Mouse (Mus musculus) testis, adult 2 months (tissue): ENCODE measurements around the gene Sdhc. TPM values are rescaled to one million over a fixed set of nuclear protein-coding genes. Genes with fewer than 3 reads are reported as not detected.

ENCODE experiments used
- H3K27ac ChIP-seq: fragments of 200-500 bp; 2 replicates; pipeline ENCODE4 v1.5.1; 2012; ENCODE audit warnings: low read depth, low read length; ENCODE audit not compliant: control insufficient read depth, insufficient read depth
- H3K27me3 ChIP-seq: fragments of 200-500 bp; 2 replicates; pipeline ENCODE4 v1.6.1; 2012; ENCODE audit warnings: mild to moderate bottlenecking, low read length, moderate library complexity; ENCODE audit not compliant: control insufficient read depth, insufficient read depth
- H3K36me3 ChIP-seq: fragments of 200-500 bp; 2 replicates; pipeline ENCODE4 v1.6.1; 2012; ENCODE audit warnings: mild to moderate bottlenecking, low read length; ENCODE audit not compliant: control insufficient read depth, insufficient read depth
- H3K4me1 ChIP-seq: fragments of 200-500 bp; 2 replicates; pipeline ENCODE4 v1.6.1; 2012; ENCODE audit warnings: low read length; ENCODE audit not compliant: control insufficient read depth, insufficient read depth
- H3K4me3 ChIP-seq: fragments of 200-500 bp; 2 replicates; pipeline ENCODE4 v1.5.1; 2012; ENCODE audit warnings: low read depth, mild to moderate bottlenecking, low read length, moderate library complexity, mixed read lengths; ENCODE audit not compliant: control insufficient read depth
- CTCF ChIP-seq: fragments of 200-500 bp; IDR thresholded peaks from 2 replicates; pipeline ENCODE4 v1.5.1; 2012; ENCODE audit warnings: low read depth, mild to moderate bottlenecking, inconsistent platforms, low read length, moderate library complexity; ENCODE audit not compliant: control insufficient read depth, insufficient read depth, insufficient replicate concordance
- POLR2A ChIP-seq: fragments of 200-500 bp; IDR thresholded peaks from 2 replicates; pipeline ENCODE4 v1.6.1; 2012; ENCODE audit warnings: low read depth, mild to moderate bottlenecking, inconsistent platforms, low read length, moderate library complexity; ENCODE audit not compliant: control insufficient read depth
- polyA plus RNA-seq: library from polyadenylated mRNA; depleted of rRNA; stranded (reverse); fragments of >200 nt; gene quantifications from 2 replicates; pipeline ENCODE4 v1.2.3, GENCODE M21; 2012; rRNA removed

Sdhc gene
- 85.3 and 105 TPM in 2 replicates for polyA plus RNA-seq

DNA sequence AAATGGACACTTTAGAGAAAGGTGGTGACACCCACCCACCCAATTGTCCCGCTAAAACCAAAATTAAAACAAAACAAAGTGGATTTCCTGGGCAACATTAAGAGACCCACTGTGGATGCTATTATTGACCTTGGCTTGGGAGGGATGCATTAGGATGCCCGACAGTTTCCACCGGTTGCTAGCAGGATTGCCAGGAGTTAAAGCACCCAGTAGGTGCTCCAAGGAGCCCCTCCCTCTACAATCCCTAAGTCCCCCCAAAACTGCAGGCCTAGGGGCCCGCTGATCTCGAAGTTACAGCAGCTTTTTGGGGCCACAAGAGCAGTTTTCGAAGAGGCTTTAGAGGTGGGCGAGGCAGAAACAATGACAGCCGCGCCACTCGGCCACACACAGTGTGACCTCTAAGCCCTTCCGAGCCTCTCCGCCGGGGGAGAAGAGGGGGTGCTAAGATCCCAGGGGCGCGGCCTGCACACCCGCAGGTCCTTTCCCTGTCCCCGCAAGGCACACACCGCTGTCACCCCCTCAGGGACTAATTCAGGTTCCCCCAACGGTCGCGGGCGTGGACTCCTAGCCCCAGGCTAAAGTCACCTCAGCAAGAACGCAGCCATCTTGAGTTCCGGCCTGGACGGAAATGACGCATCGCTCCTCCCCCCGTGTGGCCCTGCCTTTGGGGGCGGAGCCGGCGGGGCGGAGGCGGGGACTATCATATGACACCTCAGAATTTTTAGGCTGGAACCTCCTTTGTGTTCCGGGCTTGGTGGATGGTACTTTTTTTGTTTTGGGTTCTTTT, at the start of gene Sdhc, which contains the start of gene Mpz:
TSS of gene Sdhc (minus strand) at position 630 of the 787 bp plus-strand sequence.
TSS of gene Mpz (plus strand) at position 738 of the 787 bp plus-strand sequence.
- no peaks in the 10 kb centered on the region for H3K36me3 ChIP-seq
- H3K4me3 ChIP-seq, result peak within 1 kb of the TSS; percentile 99
- peak; percentile 95 for TF ChIP-seq POLR2A
- no peak for TF ChIP-seq CTCF
- no peaks in the 10 kb centered on the region for H3K27me3 ChIP-seq
- H3K27ac ChIP-seq, result peak within 1 kb of the TSS; percentile 96
- peaks cover 7% of the 10 kb centered on the region for H3K4me1 ChIP-seq

DNA sequence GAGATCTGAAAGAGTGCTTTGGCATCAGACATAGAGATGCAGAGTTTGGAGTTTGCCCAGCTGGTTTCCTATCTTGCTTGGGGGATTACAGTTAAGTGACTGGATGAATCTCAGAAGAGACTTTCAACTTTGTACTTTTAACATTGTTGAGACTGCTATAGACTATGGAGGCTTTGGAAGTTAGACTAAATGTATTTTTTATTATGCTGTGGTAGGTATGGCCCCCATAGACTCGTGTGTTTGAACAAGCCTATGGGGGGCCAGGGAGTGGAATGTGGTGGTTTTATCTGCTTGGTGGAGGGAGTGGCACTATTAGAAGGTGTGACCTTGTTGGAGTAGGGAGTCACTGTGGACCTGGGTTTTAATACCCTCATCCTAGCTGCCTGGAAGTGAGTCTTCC, 49.1 kb upstream of the Sdhc start:
- Histone ChIP-seq H3K4me3 (no peak overlapping the region), H3K27ac (no peak overlapping the region), H3K4me1 (peaks cover 5% of the 10 kb centered on the region), H3K36me3 (no peaks in the 10 kb centered on the region), H3K27me3 (no peaks in the 10 kb centered on the region; the same call in 1 of the 2 replicates)
- no peak for TF ChIP-seq POLR2A

- H3K27ac ChIP-seq, result no peak within 1 kb of the TSS
- H3K27me3 ChIP-seq, result no peaks in the 10 kb centered on the region; the same call in 1 of the 2 replicates
- H3K36me3 ChIP-seq, result no peaks in the 10 kb centered on the region
- peak within 1 kb of the TSS; percentile 71 for H3K4me3 ChIP-seq
- peaks cover 13% of the 10 kb centered on the region for H3K4me1 ChIP-seq
- TF ChIP-seq POLR2A (no peak), CTCF (no peak)
Observed at GRCm38 (mm10) chr1:171195887-171196397, 45.5 kb upstream of the Sdhc start, which contains the start of gene Pcp4l1. Gene Pcp4l1 (minus strand): TSS chr1:171196268.

DNA sequence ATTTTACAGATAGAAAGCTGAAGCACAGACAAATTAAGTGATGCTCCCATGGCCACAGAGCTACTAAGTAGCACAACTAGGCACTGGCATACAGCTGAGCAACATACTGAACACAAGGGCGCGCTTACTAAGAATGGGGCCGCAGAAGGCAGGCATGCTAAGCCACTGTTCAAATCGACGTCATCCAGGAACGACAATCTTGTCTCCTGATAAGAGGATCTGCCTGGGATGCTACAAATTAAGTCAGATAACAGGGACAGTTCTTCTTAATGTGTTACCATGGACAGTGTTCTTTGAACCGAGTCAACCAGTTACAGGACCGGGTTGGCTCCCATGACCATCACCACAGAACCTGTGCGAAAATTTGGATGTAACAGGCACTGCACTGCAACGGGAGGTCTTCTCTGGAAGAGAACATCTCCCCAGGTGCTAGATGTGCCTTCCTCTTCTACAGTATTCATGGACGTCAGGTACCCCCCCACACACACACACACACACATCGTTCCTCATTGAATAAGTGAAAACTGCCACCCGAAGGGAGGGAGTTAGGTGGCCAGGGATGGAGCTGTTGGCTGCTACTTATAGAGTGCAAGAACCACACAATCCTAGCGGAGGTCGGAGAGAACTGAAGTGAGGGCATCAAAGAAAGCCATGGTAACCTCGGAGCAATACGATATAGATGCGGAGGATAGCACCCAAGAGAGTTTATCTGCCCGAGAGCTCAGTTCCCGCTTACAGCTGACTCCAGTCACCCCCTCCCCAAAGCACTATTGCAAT, 44.8 kb upstream of the Sdhc start:
- Histone ChIP-seq H3K4me1 (peaks cover 13% of the 10 kb centered on the region), H3K27me3 (no peaks in the 10 kb centered on the region; the same call in 1 of the 2 replicates), H3K27ac (no peak overlapping the region), H3K4me3 (peak overlapping the region; percentile 71), H3K36me3 (no peaks in the 10 kb centered on the region)
- no peak for TF ChIP-seq POLR2A
- TF ChIP-seq CTCF, result no peak

DNA sequence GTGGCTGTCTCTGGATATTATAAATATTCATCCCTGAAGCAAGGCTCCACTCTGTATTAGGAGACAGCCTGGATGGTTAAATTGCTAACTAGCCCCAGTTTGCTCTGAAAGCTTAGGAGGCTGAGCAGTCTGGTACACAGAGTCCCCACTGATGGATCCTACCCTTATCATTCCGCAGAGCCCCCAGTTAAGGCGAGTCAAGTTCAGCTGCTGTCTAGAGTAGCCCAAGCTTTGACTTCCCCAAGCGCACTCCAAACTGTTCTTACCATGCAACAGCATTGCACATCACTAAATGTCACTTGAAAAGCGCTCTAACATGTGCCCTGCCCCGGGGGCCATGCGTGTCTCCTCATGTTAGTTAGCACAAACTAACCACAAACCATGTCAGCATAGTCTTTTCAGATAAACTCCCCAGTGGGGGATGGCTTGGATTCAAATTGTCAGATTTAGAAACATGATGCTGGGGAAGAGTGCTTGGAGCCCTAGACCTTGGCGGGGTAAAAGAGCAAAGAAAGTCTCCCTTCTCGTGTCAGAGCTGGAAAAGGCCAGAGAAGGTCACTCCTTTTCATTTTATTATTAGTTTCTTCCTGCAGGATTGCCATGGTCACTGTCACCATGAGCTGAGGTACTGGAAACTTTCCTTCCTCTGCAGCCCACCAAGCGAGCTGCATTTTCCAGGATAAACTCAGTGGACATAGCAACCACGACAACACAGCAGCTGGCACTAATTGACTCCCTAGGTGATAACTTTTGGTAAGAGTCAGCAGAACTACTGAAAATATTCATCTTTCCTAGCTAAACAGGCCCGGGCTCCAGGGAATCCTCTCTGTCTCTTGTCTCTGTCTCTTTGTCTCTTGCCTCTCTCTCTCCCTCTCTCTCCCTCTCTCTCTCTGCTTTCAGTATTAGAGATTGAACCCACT, 43.8 kb upstream of the Sdhc start:
- Histone ChIP-seq H3K27me3 (no peaks in the 10 kb centered on the region; the same call in 1 of the 2 replicates), H3K4me1 (peaks cover 20% of the 10 kb centered on the region)

DNA sequence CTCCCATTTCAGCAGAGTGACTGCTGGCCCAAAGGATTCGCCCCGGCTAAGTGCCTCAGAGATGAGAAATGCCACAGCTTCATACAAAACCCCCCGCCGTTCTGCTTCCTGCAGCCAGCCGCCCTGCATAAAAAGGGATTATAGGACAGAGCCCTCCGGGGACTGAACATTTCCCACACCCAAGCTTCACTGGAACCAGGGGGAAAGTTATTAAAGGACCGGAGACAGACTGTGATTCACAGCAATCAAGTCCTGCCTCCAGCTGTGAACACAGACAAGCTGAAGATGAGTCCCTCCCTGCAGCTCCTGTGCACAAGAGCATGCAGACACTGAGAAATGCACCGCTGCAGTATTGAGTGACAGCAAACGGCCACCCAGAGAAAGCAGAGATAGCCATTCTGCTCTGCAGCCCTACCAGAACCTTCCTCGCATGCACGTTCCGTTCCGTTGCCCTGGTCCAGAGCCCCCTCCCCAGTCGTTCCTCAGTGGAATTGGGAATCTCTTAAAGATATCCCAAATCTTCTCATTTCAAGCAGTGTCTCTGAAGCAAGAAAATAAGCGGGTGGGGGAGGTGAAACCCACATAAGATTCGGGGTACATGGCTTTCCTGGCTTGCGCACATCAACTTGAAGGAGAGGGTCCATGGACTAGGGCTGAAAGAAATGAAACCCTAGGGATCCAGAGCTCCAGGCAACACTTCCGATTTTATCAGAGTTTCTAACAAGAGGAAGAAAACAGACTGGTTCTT, 42.9 kb upstream of the Sdhc start:
- TF ChIP-seq POLR2A (no peak), CTCF (no peak)
- peaks cover 21% of the 10 kb centered on the region for H3K4me1 ChIP-seq
- H3K36me3 ChIP-seq, result no peaks in the 10 kb centered on the region
- H3K27ac ChIP-seq, result peak overlapping the region; percentile 16; the same call in 1 of the 2 replicates
- no peaks in the 10 kb centered on the region; the same call in 1 of the 2 replicates for H3K27me3 ChIP-seq
- no peak overlapping the region for H3K4me3 ChIP-seq

More for the DNA sequence above, 43.8 kb upstream of the Sdhc start:
- TF ChIP-seq CTCF, result no peak
- TF ChIP-seq POLR2A, result no peak
- Histone ChIP-seq H3K4me3 (no peak overlapping the region), H3K36me3 (no peaks in the 10 kb centered on the region), H3K27ac (no peak overlapping the region)
